Mouse (Mus musculus) lung, postnatal 0 days (tissue): ENCODE data around the gene Gm37240.

ENCODE experiments used
- CTCF ChIP-seq: IDR thresholded peaks from 2 replicates; pipeline ENCODE4 v1.5.1; 2016; ENCODE audit warnings: antibody characterized with exemption, mild to moderate bottlenecking
- EP300 ChIP-seq: IDR thresholded peaks from 2 replicates; pipeline ENCODE4 v1.6.1; 2016; ENCODE audit warnings: antibody characterized with exemption, mild to moderate bottlenecking, control low read depth

GRCm38 (mm10) chr3:84745537-84746189 is 1141.7 kb downstream of the Gm37240 start:
- TF ChIP-seq CTCF: peak; percentile 33; the same call in 1 of the 2 replicates
- TF ChIP-seq EP300: peak; percentile 61; the same call in 1 of the 2 replicates
